Mouse (Mus musculus): ENCODE measurements around the gene Trappc13. TPM values are rescaled to one million over a fixed set of nuclear protein-coding genes. Genes with fewer than 3 reads are reported as not detected.

The Trappc13 gene
- total RNA-seq, 2 experiments from 2014 or later: 47.3 to 50.4 TPM

DNA sequence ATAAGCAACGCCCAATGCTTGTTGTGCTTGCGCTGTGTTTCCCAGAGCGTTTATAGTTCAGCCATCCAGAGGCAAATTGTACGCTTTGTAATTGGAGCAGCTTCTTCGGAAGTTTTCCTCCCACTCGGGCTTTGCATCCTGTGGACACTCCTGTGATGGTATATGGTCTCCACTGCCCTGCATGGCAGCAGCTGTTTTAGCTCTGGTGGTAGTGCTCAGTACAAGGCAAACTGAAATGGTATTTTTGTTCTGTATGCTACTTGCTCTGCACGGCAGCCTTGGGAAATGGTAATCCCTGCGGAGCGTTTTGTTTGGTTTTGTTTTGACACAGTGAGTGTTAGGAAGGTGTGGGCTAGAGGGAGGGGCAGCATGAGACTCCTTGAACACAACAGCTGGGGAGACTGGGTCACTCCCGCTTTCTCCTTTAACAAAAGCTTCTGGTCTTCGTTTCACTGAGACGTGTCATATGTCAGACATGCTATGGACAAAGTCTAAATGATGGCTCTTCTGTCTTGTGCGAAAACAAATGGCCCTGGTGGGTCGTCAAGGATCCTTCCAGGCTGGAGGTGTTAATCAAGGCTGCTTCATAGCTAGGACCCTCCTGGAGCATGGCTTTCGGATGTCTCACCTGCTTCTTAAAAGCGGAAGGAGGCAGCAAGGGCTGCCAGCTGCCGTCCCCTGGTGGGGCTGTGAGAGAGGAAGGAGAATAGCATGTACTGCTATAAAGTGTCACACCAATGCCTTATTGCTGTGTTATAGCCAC, 56.0 kb downstream of the Trappc13 start:
- DNase-seq: no peak
- intact Hi-C loops (cut with DNase I): no loop called here

DNA sequence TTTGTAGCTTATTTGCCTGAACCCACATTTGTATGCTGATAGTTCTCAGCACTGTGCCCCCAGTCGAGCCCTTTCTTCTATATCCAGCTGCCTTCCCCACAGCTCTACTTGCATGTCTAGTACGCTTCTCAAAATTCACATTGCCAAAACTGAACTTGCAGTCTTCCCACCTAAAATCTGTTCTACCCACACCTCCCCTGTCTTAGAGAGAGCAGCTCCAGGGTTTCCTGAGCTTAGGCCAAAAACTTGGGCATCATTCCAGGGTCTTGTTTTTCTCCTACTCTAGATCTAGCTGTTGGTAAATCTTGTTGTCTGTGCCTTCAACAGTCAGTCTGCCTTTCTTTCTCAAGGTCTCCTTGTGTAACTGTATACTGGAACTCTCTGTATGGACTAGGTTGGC, 63.4 kb downstream of the Trappc13 start:
- DNase-seq: no peak
- intact Hi-C loops (cut with DNase I): no loop called here

DNA sequence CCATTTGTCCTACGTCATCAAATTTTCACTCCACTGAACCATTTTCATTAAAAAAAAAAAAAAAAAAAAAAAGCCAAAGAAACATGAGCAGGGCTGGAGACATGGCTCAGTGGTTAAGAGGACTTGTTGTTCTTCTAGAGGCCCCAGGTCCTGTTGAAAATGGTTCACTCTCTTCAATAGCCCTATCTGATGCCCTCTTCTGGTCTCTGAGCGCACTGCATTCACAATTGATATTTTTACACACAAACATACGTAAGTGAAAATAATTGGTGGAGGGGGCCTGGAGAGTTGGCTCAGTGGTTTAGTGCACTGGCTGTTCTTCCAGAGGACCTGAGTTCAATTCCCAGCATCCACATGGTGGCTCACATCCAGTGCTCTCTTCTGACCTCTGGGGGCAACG, 64.5 kb downstream of the Trappc13 start:
- DNase-seq: no peak
- intact Hi-C loops (cut with DNase I): no loop called here

DNA sequence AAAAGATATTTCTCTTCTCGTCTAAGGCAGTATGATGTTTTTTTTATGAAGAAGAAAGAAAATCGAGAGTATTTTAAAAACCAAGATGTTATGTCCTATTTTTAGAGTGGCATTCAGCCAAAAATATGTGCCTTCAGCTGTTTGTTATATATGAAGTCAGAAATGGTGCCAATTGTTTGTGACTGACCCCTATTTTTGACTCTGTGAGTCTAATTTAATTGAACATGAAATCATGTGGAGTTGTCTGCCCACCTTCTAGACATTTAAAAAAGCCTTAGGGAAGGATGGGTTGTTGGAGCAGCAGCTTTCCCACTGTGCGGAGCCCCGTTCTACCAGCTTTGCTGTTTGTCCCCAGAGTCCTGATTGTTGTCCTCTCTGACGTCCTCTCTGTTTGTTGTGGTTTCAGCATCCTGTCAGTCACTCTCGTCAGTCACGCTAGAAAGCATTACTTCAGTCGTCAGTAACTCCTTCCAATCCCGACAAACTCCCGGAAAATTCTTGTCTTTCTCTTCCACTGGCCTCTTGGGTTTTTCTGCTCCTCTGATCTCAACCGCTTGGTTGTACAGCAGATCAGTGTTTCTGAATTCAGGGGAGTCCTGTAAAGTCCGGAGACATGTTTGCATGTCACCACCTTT, 65.9 kb downstream of the Trappc13 start:
- intact Hi-C loops (cut with DNase I): no loop called here
- DNase-seq: no peak

DNA sequence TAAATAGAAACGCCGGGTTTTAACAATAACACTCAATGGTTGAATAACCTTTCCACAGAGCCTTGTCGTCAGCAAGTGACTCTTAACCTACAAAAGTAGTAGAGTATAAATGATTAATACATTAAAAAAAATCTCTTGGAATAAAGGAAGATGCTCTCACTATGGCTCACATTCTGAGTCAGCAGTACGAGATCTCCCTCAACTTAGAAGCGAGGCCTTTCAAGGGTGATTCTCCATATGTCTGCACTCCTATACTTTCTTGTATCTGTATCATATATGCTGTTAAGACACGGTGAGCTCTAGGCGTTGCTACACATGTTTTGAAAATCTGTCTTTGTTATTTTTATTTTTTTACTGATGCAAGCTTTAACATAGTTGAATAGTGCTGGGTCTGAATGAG, 67.7 kb downstream of the Trappc13 start:
- no peak for DNase-seq
- intact Hi-C loops (cut with DNase I): no loop called here

DNA sequence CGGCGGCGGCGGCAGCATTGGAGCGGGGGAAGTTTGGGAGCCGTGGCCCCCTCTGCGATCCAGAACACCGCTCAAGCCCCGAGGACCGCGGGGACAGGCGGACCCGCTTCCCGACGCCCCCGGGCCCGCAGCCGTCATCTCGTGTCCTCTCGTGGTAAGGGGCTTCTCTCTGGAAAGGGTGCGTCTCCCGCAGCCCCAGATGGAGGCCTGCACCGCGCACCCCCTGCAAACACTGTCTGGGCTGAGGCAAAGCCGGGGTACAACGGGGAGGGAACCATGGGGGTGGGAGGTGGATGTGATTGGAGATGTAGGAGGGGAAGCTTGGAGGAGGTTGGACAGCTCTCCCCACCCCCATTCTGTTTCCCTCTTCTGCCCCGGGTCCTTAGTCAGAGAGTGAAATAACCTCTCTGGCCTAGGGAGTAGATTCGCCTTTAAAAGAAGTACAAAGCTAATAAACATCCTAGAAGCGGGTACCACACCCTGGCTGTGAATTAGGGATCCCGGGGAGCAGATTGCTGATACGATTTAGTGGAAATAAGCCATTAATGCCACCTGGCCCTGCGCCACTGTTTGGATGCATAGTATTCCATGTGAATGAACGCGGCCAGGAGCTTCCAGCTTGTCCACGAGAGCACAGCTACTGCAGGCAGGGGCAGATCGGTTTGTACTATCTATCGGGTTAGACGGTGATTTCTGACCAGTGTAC, 68.3 kb downstream of the Trappc13 start:
- peak; percentile 75 for DNase-seq
- intact Hi-C loops (cut with DNase I): no loop called here

DNA sequence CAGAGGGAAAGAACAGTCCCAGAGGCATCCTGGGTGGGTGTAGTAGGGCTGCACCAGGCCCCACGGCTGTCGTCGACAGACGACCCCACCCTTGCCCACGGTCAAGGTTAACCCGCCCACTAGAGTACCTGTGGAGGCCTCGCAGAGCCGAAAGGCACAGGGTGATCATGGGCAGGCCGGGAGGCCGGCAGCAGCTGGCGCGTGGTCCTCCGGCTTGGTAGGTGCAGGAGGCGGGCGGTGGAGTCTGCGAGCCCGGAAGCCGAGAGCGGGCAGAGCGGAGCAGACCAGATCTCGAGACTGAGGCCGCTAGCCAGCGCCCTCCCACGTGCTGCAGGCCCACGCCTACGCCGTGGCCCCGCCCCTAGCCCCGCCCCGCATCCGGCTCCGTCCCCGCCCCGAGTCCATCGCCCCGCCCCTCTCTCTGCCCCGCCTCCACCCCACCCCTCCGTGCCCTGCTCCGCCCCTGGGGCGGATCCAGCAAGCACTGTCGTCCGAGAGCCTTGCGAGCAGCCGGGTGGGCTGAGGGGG, 68.9 kb downstream of the Trappc13 start, which contains the start of the genes Nln and Sgtb:
Gene Nln, minus strand, starts transcription at position 327 of the 528 bp plus-strand sequence.
Gene Sgtb, plus strand, starts transcription at position 454 of the 528 bp plus-strand sequence.
- intact Hi-C loops (cut with DNase I): no loop called here
- DNase-seq: peak; percentile 97

DNA sequence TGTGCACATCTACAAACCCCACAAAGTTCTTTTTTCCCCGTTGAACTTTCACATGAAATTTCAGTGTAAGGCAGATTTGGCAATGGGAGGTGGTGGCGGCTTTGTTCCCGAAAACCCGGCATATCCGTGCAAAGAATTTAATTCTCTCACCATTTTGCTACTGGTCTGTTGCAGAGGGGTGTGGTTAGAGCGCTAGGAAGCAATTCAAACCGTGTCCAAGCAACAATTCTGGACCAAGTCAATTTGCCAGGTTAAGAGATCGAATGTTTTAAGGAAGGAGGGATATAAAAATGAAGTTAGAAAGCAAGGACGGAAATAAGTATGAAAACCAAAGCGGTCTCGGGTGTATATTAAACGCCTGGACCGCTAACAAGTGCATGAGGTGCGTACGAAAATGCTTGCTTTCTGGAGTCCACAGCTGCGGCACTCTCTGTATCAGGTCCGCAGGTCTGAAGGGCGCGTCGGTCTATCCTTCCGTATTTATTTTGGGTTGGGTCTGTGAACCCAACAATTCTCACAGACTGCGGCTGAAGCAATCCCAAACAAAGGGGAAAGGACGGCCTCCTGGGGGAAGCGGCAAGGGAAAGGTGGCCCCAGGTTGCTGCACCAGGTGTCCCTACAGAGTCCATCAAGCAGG, 69.5 kb downstream of the Trappc13 start:
- intact Hi-C loops (cut with DNase I): no loop called here
- DNase-seq: no peak

DNA sequence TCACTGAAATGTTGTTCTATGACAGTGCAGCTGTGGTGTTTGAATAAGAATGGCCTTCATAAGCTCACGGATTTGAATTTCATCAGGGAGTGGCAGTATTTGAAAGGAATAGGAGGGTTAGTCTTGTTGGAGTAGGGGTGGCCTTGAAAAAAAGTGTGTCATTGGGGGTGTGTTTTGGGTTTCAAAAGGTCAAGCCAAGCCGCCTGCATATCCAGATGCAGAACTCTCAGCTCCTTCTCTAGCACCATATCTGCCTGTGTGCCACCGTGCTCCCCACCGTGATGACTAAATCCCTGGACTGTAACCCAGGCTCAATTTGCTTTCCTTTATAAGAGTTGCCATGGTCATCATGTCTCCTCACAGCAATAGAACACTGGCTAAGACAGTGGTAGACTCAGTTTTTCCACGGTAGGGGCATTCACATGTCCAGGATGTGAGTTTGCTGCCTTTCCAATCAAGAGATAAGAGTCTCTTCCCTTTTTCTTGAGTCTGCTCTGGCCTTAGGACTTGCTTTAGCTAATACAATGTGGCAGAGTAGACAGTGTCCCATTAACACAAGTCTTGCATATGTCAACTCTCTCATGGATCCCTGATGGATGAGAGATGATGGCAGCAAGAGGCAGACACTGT, 76.5 kb downstream of the Trappc13 start:
- intact Hi-C loops (cut with DNase I): no loop called here
- DNase-seq: no peak

DNA sequence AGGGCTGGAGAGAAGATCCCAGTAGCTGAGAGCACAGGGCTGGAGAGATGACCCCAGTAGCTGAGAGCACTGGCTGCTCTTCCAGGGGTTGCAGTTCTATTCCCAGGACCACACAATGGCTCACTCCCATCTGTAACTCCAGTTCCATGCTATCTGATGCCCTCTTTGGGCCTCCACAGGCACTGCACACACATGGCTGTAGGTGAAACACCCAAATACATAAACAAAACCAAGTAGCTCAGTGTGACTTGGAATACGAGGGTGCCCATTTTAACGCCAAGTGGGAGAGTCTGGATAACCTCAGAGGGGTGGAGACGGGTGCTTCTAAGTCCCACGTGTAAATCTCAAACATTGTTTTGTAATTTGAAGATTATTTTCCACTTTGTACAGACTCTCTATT, 77.9 kb downstream of the Trappc13 start:
- intact Hi-C loops (cut with DNase I): no loop called here
- no peak for DNase-seq

DNA sequence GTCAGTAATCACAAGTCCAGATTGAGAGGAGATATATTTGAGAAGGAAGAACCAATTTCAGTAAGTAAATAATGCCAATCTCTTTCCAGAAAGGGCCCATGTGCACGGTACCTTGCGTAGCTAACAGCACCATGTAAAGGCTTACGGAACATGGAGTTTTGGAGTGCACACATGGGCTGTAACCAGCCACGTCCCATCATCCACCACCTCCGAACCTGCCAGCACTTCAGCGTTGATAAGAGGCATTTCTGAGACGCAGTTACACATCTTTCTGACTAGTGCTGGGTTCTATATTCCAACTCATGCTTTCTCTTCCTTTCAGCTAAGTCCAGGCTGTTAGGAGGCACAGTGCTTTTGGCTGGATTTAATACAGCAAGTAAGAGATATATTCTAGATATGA, 81.1 kb downstream of the Trappc13 start:
- intact Hi-C loops (cut with DNase I): no loop called here

DNA sequence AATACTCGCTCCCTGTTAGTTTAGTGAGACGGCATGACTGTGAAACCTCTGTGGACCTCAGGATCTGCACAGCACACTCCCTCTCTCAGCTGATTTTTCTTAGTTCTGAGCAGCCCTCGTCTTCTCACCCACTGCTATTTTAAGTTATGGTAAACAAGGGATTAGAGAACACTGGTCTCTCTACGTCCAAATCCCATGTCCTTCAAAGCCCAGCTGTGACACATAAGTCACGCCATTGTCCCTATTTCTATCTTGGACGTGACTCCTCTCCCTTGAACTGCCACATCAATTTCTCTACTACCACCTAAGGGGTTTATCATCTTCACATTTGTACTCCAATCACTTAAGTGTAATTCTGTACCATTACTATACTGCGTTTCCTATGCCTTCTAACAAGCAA, 82.3 kb downstream of the Trappc13 start:
- no peak for DNase-seq
- intact Hi-C loops (cut with DNase I): no loop called here

More for the DNA sequence above, 81.1 kb downstream of the Trappc13 start:
- DNase-seq: no peak

DNA sequence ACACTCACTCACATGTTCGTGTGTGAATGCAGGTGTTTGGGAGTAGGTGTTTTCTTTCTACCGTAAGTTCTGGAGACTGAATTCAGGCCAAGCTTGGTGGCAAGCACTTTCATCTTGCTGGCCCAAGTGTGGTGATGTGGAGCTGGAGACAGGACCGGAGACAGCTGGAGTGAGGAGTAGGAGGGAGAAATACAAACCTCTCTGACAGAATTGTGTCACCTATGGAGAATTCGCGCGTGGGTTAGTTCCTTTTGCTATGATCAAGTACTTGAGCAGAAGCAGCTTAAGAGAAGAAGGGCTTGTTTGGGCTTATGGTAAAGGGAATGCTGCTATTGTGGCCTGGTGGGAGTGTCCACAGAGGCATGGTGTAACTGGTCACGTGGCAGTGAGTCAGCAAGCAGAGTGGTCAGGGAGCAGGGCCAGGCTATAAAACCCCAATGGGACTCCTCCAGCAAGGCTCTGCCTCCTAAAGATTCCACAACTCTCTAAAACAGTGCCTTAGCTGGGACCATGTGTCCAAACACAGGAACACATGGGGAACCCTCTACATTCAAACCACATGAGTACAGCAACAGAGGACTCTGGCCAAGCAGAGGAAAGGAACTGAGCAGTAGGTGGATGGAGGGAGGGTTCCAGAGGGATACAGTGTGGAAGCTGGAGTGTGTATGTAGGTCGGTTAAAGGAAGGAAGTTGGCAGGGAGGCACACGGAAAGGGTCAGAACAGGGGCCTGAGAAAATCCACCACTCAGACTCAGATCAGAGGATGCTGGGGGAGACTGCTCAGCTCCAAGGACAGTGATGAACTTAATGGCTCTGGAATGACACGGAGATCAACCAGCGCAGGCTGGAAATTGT, 83.5 kb downstream of the Trappc13 start:
- intact Hi-C loops (cut with DNase I): no loop called here
- DNase-seq: no peak

Other genes starting within 250 kb of the Trappc13 start
- 10 to 100 TPM; 77.8 to 81.4 TPM for gene Nln, start 68.9 kb downstream of the Trappc13 start, total RNA-seq (2021)
- 10 to 100 TPM; 35.2 to 38.1 TPM for gene Sgtb, start 68.7 kb downstream of the Trappc13 start, total RNA-seq (2021)
- 10 to 100 TPM; 52.2 to 53.0 TPM for gene Trim23, start 328 bp upstream of the Trappc13 start, total RNA-seq (2021)
- gene Cenpk, start 50.1 kb upstream of the Trappc13 start, total RNA-seq (2021): 1 to 10 TPM; 3.4 to 5.1 TPM
- 10 to 100 TPM; 10.9 to 12.5 TPM for gene Ppwd1, start 50.4 kb upstream of the Trappc13 start, total RNA-seq (2021)
- 1 to 10 TPM; 3.5 to 3.7 TPM for gene Adamts6, start 109.4 kb upstream of the Trappc13 start, total RNA-seq (2021)